Mouse (Mus musculus): ENCODE measurements around the gene Slc25a33.
"Not testable (repeated sequence)": the region's sequence is repeated elsewhere in the genome, so short reads cannot be mapped to it uniquely, and the experiment has no call there.

Slc25a33 gene

GRCm38 (mm10) chr4:149774094-149774470 is at the start of gene Slc25a33:
Gene Slc25a33, minus strand, starts transcription at chr4:149774277.
- POLR2A ChIA-PET, result interaction anchor here in 3 of 4 experiments (0.6 to 12.0 kb wide), 46 partner anchors 9 to 651 kb away, joined by 3 to 109 read pairs (median 4); partner anchors contain the start of genes Tmem201 (in 2 of the 3), Gpr157 (in 1 of the 3), Pik3cd (in 1 of the 3) and Slc2a5 (in 1 of the 3)
- CTCF ChIA-PET, result interaction anchor here in 2 of 4 experiments (0.7 to 1.3 kb wide), 2 partner anchors 68 to 466 kb away, joined by 3 read pairs; no protein-coding TSS in a partner anchor

GRCm38 (mm10) chr4:149822586-149823196 is 48.6 kb upstream of the Slc25a33 start:
- CTCF ChIA-PET, result interaction anchor here in 2 of 4 experiments (0.6 to 0.7 kb wide), 2 partner anchors 18 to 227 kb away, joined by 3 to 4 read pairs; no protein-coding TSS in a partner anchor
- POLR2A ChIA-PET, result interaction anchor here in 2 of 4 experiments (0.8 to 1.0 kb wide), 2 partner anchors 9 to 24 kb away, joined by 3 read pairs; no protein-coding TSS in a partner anchor

DNA sequence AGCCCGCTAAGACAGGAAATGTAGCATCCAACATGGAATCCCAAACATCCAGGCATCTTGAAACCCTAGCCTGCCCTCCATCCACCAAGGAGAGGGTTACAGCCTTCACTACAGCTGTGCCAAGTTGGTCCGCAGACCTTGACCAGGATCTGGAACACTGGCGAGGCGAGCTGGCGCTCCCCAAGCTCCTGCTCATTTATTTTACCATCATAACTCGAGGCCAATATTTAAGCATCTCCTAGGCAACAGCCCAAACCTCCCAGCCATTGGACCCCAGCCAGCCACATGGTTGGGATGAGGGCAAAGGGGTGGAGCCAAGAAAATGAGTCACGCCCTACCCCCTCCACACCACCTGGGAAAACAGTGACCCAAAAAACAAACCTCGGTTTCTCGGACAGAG is 48.0 kb upstream of the Slc25a33 start:
- POLR2A ChIA-PET, result interaction anchor here in 2 of 4 experiments (0.8 to 1.0 kb wide), 2 partner anchors 10 to 23 kb away, joined by 3 read pairs; no protein-coding TSS in a partner anchor
- CTCF ChIA-PET, result interaction anchor here in 2 of 4 experiments (0.6 to 0.7 kb wide), 2 partner anchors 19 to 227 kb away, joined by 3 to 4 read pairs; no protein-coding TSS in a partner anchor

GRCm38 (mm10) chr4:149820569-149820968 is 46.5 kb upstream of the Slc25a33 start:
- POLR2A ChIA-PET, result interaction anchor here in 2 of 4 experiments (0.6 to 1.2 kb wide), 2 partner anchors 41 to 123 kb away, joined by 3 read pairs; no protein-coding TSS in a partner anchor
- CTCF ChIA-PET, result interaction anchor here in 3 of 4 experiments (0.7 to 1.1 kb wide), 3 partner anchors 21 to 83 kb away, joined by 3 read pairs; partner anchors contain the start of gene Tmem201 (in 1 of the 3)

- POLR2A ChIA-PET, result interaction anchor here in 1 of 4 experiments (0.6 to 1.0 kb wide), 4 partner anchors 16 to 449 kb away, joined by 3 to 6 read pairs (median 4); no protein-coding TSS in a partner anchor
- CTCF ChIA-PET, result interaction anchor here (0.6 to 1.2 kb wide), 12 partner anchors 12 to 369 kb away, joined by 3 to 6 read pairs (median 4); no protein-coding TSS in a partner anchor
Measured at GRCm38 (mm10) chr4:149819195-149819594, 45.1 kb upstream of the Slc25a33 start.

DNA sequence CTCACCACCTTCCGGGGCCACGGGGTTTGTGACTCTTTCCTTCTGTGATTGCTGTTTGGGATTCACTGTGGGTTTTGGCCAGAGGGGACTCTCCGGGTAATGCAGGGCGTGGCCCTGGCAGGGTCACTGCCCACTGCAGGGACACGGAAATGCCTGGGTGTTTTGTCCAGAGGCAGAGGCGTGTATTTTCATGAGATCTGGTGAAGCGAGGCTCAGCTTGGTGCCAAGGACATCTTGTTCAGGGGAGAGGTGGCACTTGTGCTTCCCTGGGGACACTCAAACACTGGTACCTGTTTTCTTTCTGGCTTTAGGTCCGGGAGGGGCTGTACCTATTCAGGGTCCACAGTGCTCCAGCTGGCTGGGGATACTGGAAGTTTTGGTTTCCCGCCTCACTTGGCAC is 42.5 kb upstream of the Slc25a33 start:
- CTCF ChIA-PET, result interaction anchor here in 1 of 4 experiments (0.9 to 1.4 kb wide), 3 partner anchors 10 to 282 kb away, joined by 3 to 6 read pairs (median 4); no protein-coding TSS in a partner anchor
- POLR2A ChIA-PET, result interaction anchor here in 1 of 4 experiments (0.9 kb wide), 1 partner anchor 10 kb away, joined by 3 read pairs; no protein-coding TSS in a partner anchor

GRCm38 (mm10) chr4:149815586-149815985 is 41.5 kb upstream of the Slc25a33 start:
- ChIA-PET CTCF (interaction anchor here in 2 of 4 experiments (0.6 to 1.1 kb wide), 5 partner anchors 17 to 362 kb away, joined by 3 to 6 read pairs (median 3); no protein-coding TSS in a partner anchor), POLR2A (interaction anchor here in 3 of 4 experiments (0.6 to 1.1 kb wide), 4 partner anchors 15 to 326 kb away, joined by 3 read pairs; no protein-coding TSS in a partner anchor)

- ChIA-PET POLR2A (interaction anchor here in 2 of 4 experiments (1.4 to 1.9 kb wide), 2 partner anchors 13 kb away, joined by 4 to 5 read pairs; no protein-coding TSS in a partner anchor), CTCF (interaction anchor here in 2 of 4 experiments (0.7 to 1.7 kb wide), 5 partner anchors 28 to 654 kb away, joined by 3 to 6 read pairs (median 4); no protein-coding TSS in a partner anchor)
Measured at GRCm38 (mm10) chr4:149813409-149814184, 39.5 kb upstream of the Slc25a33 start.

GRCm38 (mm10) chr4:149810372-149810771 is 36.3 kb upstream of the Slc25a33 start:
- POLR2A ChIA-PET, CTCF ChIA-PET: not testable (repeated sequence)

- CTCF ChIA-PET, result interaction anchor here in 3 of 4 experiments (0.8 to 4.0 kb wide), 5 partner anchors 10 to 292 kb away, joined by 3 to 26 read pairs (median 11); no protein-coding TSS in a partner anchor
- POLR2A ChIA-PET, result interaction anchor here in 1 of 4 experiments (2.9 kb wide), 1 partner anchor 10 kb away, joined by 11 read pairs; no protein-coding TSS in a partner anchor
Measured at GRCm38 (mm10) chr4:149808584-149809227, 34.6 kb upstream of the Slc25a33 start.

DNA sequence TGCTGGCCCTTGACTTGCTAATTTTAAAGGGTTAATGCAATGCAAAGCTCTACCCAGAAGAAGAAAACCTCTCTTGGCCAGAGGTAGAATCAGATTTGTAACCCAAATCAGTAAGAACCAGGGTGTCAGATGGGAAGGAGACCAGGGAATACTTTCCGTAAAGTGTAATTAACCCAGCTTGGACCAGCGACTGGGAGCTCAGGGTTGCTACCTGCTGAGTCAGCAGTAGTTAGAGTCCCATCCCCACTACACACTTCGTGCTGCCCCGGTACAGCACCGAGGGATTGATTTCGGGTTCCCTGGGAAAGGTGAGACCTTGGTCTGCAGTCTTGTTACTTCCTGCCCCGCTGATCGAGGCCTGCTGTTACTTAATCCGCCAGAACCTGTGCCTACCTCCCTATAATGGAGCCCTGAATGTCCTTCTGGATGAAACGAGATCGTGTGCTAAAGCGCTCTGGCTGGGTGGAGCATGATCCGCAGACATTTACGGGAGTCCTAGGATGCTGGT is 34.0 kb upstream of the Slc25a33 start:
- POLR2A ChIA-PET, result interaction anchor here in 1 of 4 experiments (2.9 kb wide), 1 partner anchor 9 kb away, joined by 11 read pairs; no protein-coding TSS in a partner anchor

DNA sequence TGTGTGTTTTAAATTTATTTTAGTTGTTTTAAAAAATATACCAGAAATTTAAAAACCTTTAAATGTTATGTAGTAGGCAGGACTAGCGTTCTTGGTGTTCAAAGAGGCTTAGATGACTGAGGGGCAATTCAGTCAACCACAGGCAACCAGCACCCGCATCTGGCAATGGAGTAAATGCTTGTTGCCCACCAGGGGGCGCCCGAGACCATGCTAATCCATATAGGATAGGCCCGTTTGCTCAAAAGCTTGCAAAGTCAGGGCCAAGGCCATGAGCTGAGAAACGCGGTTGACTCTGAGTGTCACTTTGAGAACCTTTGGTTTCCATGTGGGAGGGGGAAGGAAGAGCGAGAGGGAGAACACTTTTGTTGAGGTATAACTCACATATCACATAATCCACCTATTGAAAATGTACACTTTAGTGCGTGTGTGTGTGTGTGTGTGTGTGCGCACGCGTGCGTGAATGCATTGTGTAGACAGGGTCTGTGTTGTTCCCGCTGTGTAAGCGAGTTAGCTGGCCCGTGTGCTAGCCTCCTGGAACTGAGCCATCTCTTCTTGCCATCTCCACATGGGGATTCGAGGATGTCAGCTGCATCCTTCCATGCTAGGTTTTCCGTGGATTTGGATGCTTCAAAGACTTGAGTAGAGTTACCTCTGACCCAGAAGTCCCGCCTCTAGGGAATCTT is 32.8 kb upstream of the Slc25a33 start:
- CTCF ChIA-PET, result interaction anchor here (0.5 to 4.0 kb wide), 92 partner anchors 8 to 1591 kb away, joined by 3 to 50 read pairs (median 4); partner anchors contain the start of genes Spsb1 (in 2 of the 4), Gpr157 (in 1 of the 4) and H6pd (in 1 of the 4)

More for the DNA sequence above, 34.0 kb upstream of the Slc25a33 start:
- CTCF ChIA-PET, result interaction anchor here in 3 of 4 experiments (0.8 to 4.0 kb wide), 8 partner anchors 10 to 293 kb away, joined by 3 to 26 read pairs (median 12); no protein-coding TSS in a partner anchor

GRCm38 (mm10) chr4:149802269-149802668 is 28.2 kb upstream of the Slc25a33 start:
- CTCF ChIA-PET, result interaction anchor here in 2 of 4 experiments (0.8 to 1.6 kb wide), 3 partner anchors 9 to 290 kb away, joined by 3 read pairs; no protein-coding TSS in a partner anchor

More for the DNA sequence above, 32.8 kb upstream of the Slc25a33 start:
- POLR2A ChIA-PET, result interaction anchor here (0.6 to 2.9 kb wide), 19 partner anchors 8 to 1313 kb away, joined by 3 to 11 read pairs (median 4); partner anchors contain the start of gene Spsb1 (in 2 of the 4)

DNA sequence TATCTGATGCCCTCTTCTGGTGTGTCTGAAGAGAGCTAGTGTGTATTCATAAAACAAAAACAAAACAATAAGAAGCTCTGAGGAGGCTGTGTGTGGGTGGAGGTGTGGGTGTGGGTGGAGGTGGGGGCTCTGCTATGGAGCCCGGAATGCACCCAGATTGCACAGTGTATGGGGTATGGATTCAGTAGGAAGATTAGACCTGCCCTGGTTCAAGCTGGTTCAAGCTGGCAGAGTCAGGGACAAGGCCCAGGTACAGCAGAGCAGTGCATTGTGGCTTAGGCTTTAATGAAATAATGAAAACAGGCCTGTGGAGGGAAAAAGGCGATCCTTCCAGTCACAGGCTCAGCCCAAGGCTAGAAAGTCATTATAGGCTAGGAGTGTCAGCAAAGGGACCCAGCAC is 26.5 kb upstream of the Slc25a33 start:
- CTCF ChIA-PET, result interaction anchor here (0.5 to 2.2 kb wide), 28 partner anchors 11 to 412 kb away, joined by 3 to 8 read pairs (median 4); partner anchors contain the start of gene Tmem201 (in 1 of the 4)
- POLR2A ChIA-PET, result interaction anchor here (0.6 to 6.9 kb wide), 48 partner anchors 9 to 655 kb away, joined by 3 to 105 read pairs (median 4); partner anchors contain the start of genes Slc25a33 (in 3 of the 4), Spsb1 (in 2 of the 4) and Gpr157 (in 1 of the 4)

More at GRCm38 (mm10) chr4:149802269-149802668, 28.2 kb upstream of the Slc25a33 start:
- POLR2A ChIA-PET, result interaction anchor here (0.6 to 6.0 kb wide), 10 partner anchors 9 to 438 kb away, joined by 3 to 55 read pairs (median 4); partner anchors contain the start of gene Slc25a33 (in 1 of the 4)

DNA sequence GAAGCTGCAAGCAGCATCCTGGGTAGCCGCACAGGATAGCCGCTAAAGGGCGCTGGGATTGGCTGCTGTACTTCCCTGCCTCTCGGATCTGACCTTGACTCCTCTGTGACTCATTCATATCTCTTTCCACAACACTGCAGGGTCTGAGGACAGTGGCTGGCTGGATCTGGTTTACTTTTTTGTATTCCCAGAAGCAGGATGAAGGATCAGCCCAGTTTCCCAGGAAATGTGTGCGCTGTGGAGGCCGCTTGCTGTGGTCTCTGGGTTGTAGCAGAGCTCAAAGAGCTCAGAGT is 26.0 kb upstream of the Slc25a33 start:
- ChIA-PET POLR2A (interaction anchor here (0.6 to 6.9 kb wide), 48 partner anchors 8 to 656 kb away, joined by 3 to 105 read pairs (median 4); partner anchors contain the start of genes Slc25a33 (in 3 of the 4), Spsb1 (in 2 of the 4), Eno1 (in 1 of the 4) and Gpr157 (in 1 of the 4)), CTCF (interaction anchor here (0.5 to 2.9 kb wide), 28 partner anchors 23 to 865 kb away, joined by 3 to 8 read pairs (median 4); partner anchors contain the start of gene Tmem201 (in 1 of the 4))
